Mouse (Mus musculus): ENCODE data around the gene Dnah7a.
"Not testable (repeated sequence)": the region's sequence is repeated elsewhere in the genome, so short reads cannot be mapped to it uniquely, and the experiment has no call there.

Dnah7a gene

GRCm38 (mm10) chr1:53704164-53704563 is 2.4 kb downstream of the Dnah7a start:
- no peak for DNase-seq (ENCODE audit: low spot score)

GRCm38 (mm10) chr1:53664268-53664667 is 42.3 kb downstream of the Dnah7a start:
- DNase-seq (ENCODE audit: low spot score), result not testable (repeated sequence)

- DNase-seq (ENCODE audit: low spot score), result no peak
Measured at GRCm38 (mm10) chr1:53639865-53640794, 66.5 kb downstream of the Dnah7a start.

- not testable (repeated sequence) for DNase-seq (ENCODE audit: low spot score)
Measured at GRCm38 (mm10) chr1:53635641-53636040, 70.9 kb downstream of the Dnah7a start.

- not testable (repeated sequence) for DNase-seq (ENCODE audit: low spot score)
Measured at GRCm38 (mm10) chr1:53632040-53632439, 74.5 kb downstream of the Dnah7a start.

GRCm38 (mm10) chr1:53630011-53630410 is 76.6 kb downstream of the Dnah7a start:
- no peak for DNase-seq (ENCODE audit: low spot score)

- DNase-seq (ENCODE audit: low spot score), result no peak
Measured at GRCm38 (mm10) chr1:53613486-53613885, 93.1 kb downstream of the Dnah7a start.

GRCm38 (mm10) chr1:53581326-53581725 is 125.3 kb downstream of the Dnah7a start:
- DNase-seq (ENCODE audit: low spot score), result not testable (repeated sequence)

GRCm38 (mm10) chr1:53557918-53558317 is 148.7 kb downstream of the Dnah7a start:
- not testable (repeated sequence) for DNase-seq (ENCODE audit: low spot score)

- not testable (repeated sequence) for DNase-seq (ENCODE audit: low spot score)
Measured at GRCm38 (mm10) chr1:53547018-53547417, 159.6 kb downstream of the Dnah7a start.

GRCm38 (mm10) chr1:53538356-53538755 is 168.2 kb downstream of the Dnah7a start:
- DNase-seq (ENCODE audit: low spot score), result not testable (repeated sequence)

- DNase-seq (ENCODE audit: low spot score), result not testable (repeated sequence)
Measured at GRCm38 (mm10) chr1:53534826-53535225, 171.8 kb downstream of the Dnah7a start.

- not testable (repeated sequence) for DNase-seq (ENCODE audit: low spot score)
Measured at GRCm38 (mm10) chr1:53526021-53526420, 180.6 kb downstream of the Dnah7a start.

- no peak for DNase-seq (ENCODE audit: low spot score)
Measured at GRCm38 (mm10) chr1:53473699-53474098, 232.9 kb downstream of the Dnah7a start.

GRCm38 (mm10) chr1:53472084-53472483 is 234.5 kb downstream of the Dnah7a start:
- DNase-seq (ENCODE audit: low spot score), result not testable (repeated sequence)

GRCm38 (mm10) chr1:53467325-53467670 is 239.3 kb downstream of the Dnah7a start:
- DNase-seq (ENCODE audit: low spot score), result no peak

GRCm38 (mm10) chr1:53466524-53467324 is 239.9 kb downstream of the Dnah7a start:
- DNase-seq (ENCODE audit: low spot score), result not testable (repeated sequence)

GRCm38 (mm10) chr1:53439173-53439572 is 267.4 kb downstream of the Dnah7a start:
- not testable (repeated sequence) for DNase-seq (ENCODE audit: low spot score)

GRCm38 (mm10) chr1:53432433-53432832 is 274.2 kb downstream of the Dnah7a start:
- DNase-seq (ENCODE audit: low spot score), result not testable (repeated sequence)

- DNase-seq (ENCODE audit: low spot score), result no peak
Measured at GRCm38 (mm10) chr1:53405803-53406325, 300.7 kb downstream of the Dnah7a start.

- DNase-seq (ENCODE audit: low spot score), result not testable (repeated sequence)
Measured at GRCm38 (mm10) chr1:53393936-53394760, 312.4 kb downstream of the Dnah7a start.

GRCm38 (mm10) chr1:53388762-53389161 is 317.8 kb downstream of the Dnah7a start:
- DNase-seq (ENCODE audit: low spot score), result no peak

All from testis, postnatal 14 days (tissue).